Mouse (Mus musculus) neural tube, embryonic 10.5 days (tissue): ENCODE measurements around the gene Inha.

ENCODE experiments used
- DNase-seq: peaks from one replicate; pipeline ENCODE4 v3.0.0-alpha.2; 2017; ENCODE audit warnings: low spot score; ENCODE audit errors: extremely low spot score

Gene Inha

DNA sequence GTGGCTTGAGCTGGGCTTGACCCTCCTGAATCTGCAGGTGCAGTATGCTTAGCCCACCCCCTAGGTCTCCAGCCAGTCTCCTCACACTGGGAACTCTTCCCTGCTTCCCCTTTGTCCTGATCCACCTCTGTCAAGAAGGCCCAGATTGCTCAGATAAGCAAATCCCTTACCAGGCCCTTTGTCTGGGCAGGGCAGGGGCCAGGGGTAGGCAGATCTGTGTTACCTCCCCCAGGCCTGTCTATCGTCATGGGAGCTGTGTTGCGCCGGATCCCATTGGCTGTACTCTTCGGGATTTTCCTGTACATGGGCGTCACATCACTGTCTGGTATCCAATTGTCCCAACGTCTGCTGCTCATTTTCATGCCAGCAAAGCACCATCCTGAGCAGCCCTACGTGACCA lies 50.2 kb downstream of the Inha start:
- no peak for DNase-seq

GRCm38 (mm10) chr1:75558388-75559178 lies 51.7 kb downstream of the Inha start:
- no peak for DNase-seq

GRCm38 (mm10) chr1:75559212-75559925 lies 52.5 kb downstream of the Inha start:
- peak; percentile 95 for DNase-seq
